Mouse (Mus musculus): ENCODE measurements at regions not wholly inside any gene's neighbourhood (a gene's known extent, or its start where the extent isn't known, plus 50 kb on each side); places are given as distances from the start of the nearest gene placed in this dataset.
"Not testable (repeated sequence)": the region's sequence is repeated elsewhere in the genome, so short reads cannot be mapped to it uniquely, and the experiment has no call there.

- DNase-seq: no peak
These were observed 168.3 kb upstream of the Npvf start for GRCm38 (mm10) chr6:50822236-50823151.

GRCm38 (mm10) chr6:50823220-50823910 is 169.1 kb upstream of the Npvf start:
- no peak for DNase-seq

DNA sequence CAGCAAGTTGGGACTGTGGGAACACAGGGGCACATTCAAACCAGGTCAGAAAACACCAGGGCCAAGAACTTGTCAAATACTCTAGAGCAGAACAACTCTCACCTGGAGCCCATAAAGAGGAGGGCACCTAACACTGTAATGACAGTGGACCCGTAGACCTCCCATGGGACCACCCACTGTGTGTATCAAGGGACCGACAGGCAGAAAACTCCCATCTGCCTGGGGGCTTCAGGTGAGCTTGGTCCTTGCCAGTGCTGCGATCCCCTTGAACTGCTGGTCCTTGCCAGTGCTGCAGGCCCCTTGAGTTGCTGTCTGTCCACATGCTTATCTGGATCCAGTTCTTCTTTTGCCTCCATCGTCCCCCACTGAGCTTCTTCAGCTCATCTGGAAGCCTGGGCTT is 170.2 kb upstream of the Npvf start:
- DNase-seq: no peak

- peak in 1 of 2 experiments; percentile 12 for DNase-seq
These were observed 177.5 kb upstream of the Npvf start for GRCm38 (mm10) chr6:50831725-50832124.

- no peak for DNase-seq
These were observed 181.9 kb upstream of the Npvf start for GRCm38 (mm10) chr6:50835997-50836625.

DNA sequence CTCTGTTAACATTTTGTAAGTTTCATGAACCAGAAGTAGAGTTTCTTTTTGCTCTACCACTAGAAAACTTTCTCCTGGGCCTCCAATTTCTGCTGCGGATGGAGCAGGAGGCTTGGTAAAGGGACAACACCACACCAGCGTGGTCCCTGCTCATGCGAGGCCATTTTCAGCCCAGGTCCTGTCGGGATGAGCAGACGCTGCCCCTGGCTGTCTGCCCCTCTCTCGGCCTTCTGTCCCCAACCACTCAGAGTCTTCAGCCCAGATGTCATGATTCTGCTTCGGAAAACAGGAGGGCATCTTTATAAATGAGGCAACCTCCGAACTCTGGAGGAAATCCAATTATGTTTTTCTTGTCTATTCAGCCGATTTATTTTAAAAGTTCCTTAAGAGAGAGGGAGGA is 186.6 kb upstream of the Npvf start:
- DNase-seq: no peak

DNA sequence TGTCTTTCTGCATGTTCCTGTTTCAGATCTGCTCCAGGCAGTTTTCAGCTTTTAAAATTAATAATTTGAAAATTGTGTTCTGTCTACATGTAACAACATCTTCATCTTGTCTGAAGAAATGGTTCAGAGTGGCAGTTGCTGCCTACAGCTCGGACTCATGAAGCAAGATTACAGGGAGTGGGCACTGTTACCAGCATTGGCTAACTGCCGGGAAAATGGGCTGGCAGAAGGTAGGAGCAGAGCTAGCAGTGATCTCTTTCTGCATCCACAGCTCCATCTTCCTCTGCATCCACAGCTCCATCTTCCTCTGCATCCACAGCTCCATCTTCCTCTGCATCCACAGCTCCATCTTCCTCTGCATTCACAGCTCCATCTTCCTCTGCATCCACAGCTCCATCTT is 191.0 kb upstream of the Npvf start:
- not testable (repeated sequence) for DNase-seq

DNA sequence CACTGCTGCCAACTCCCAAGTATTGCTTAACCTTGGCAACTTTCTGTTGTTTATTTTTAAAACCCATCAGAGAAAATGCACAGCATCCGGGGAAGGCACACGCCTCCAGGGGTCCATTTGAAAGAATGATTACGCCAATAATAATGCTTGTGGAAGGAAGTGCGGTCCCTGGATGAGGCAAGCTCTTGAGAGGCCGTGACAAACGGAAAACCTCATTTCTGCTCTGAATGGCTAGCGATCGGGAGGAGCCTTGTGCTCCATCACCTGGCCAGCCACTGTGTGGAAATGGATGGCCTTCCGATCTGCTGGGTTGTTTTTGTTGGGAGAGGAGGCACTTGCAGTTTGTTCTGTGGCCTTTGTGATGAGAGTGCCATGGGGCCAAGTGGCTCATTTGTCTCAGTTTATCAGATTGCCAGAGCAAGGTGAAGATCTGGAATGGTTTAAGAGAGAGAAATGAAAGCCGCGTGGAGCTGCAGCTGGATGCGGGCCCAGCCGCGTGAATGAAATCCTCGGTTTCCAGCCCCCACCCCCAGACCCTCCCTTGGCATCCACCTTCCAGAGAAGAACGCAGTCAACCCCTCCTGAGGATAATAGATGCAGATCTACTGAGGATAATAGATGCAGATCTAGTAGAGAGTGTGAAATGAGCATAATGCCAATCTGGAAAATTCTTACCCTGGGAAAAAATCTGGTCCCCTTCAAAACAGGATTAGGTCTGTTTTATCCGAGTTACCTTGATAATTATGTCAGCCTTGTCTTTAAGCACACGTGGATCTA is 192.7 kb upstream of the Npvf start:
- DNase-seq: no peak

DNA sequence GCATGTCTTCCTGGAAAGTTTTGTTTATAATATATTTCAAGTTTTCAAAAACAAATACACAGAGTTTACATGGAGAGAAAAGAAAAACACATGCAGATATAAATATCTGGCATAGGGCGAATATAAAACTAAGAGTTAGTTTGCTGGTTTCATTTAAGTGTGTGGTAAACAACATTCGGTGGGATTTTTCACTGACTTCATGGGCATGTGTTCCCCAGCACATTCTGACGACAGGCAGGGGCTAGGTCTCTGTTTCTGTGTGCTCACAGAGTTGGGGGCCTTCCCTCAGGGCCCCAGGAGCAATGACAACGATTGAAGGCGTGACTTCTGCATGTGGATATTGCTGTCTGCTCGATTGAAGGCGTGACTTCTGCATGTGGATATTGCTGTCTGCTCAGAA is 193.3 kb upstream of the Npvf start:
- DNase-seq: no peak

DNA sequence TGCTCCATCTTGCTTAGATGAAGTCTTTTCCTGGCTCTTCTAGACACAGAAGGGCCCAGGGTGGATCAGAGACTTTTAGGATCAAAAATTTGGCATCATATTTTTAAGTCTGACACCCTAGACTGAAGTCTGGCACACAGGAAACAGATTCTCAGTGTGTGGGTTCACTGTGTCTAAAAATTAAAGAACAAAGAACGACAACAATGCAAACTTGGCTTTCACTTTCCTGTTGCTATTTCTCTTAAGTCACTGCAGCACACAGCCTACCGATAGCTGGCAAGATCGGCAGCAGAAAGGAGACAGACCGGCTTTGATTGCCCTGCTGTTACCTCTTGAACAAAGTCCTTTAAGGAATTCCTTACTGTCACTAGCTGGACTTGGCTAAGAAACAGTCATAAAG is 204.9 kb upstream of the Npvf start:
- no peak for DNase-seq

DNA sequence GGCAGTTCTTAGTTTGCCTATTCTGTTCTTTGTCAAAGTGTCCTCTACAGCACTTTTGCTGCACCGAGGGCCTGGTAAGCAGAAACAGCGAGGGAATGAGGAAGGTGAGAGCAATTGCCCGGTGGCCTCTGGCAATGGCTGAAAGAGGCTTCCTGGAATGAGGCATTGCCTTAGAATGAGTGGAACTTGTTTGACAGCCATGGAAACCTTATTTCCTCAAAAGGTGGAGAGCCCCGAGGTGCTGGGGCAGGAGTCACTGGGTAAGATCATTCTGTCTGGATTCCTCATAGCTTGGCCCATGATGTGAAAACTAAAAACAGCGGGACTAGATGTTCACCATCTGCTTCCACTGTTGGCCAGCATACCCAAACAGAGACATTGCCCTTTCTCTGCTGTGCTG is 223.8 kb upstream of the Npvf start:
- DNase-seq: no peak

DNA sequence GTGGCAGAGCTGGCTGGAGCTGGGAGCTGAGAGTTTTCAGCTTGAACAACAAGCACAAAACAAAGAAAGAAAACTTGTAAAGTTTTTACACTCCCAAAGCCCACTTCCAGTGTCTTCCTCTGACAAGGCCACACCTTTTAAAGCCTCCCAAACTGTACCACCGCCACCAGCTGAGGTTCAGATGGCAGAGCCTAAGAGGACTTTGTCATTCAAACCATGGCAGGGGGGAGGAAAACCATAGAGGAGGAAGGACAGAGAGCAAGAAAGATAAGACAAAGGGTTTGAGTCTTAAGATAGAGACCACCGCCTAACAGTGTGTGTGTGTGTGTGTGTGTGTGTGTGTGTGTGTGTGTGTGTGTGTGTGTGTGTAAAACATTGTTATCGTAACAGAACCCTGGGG is 228.1 kb upstream of the Npvf start:
- no peak for DNase-seq

GRCm38 (mm10) chr6:50882759-50883158 is 228.5 kb upstream of the Npvf start:
- no peak for DNase-seq

- DNase-seq: no peak
These were observed 230.8 kb upstream of the Npvf start for GRCm38 (mm10) chr6:50885031-50885430.

- no peak for DNase-seq
These were observed 231.6 kb upstream of the Npvf start for GRCm38 (mm10) chr6:50885771-50886360.

- no peak for DNase-seq
These were observed 236.3 kb upstream of the Npvf start for GRCm38 (mm10) chr6:50890370-50891204.

DNA sequence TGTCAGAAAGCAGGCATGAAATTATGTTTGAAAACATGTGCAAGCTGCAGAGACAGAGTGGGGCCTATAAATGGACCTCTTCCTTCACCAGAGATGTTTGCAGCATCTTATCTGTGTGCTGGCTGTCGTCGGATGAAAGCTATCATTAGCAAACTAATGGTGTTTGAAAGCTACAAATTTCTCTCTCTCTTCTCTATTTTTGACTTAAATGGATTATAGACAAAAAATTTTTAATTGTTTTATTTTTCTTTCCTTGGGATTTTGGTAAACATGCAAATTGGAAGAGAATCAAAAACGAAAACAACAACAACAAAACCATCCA is 236.9 kb upstream of the Npvf start:
- DNase-seq: no peak

- DNase-seq: peak; percentile 4 to 46
These were observed 244.6 kb upstream of the Npvf start for GRCm38 (mm10) chr6:50898792-50899191.

- no peak for DNase-seq
These were observed 261.2 kb upstream of the Npvf start for GRCm38 (mm10) chr6:50915166-50916030.

DNA sequence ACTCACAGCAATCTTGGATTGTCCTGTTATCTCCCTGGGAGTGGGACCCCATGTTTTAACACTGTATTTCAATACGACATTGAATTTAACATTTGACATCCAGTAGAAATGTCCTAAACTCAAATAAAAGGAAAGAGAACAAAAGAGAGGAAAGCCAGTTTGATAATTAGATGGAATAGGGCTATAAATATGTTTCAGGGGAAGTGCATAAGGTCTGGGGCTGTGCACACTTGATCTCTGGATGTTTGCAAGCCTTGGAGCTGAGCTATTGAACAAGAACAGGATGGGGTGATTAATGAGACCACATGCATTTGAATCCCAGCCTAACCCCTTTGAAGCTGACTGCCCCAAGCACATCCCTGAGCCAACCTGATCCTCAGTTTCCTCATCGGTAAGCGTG is 264.0 kb upstream of the Npvf start:
- DNase-seq: no peak

GRCm38 (mm10) chr6:50922235-50922634 is 268.0 kb upstream of the Npvf start:
- no peak for DNase-seq
